Mouse (Mus musculus) skeletal muscle tissue, adult 2 months (tissue): ENCODE data around the gene Eif2d.

ENCODE experiments used
- DNase-seq: peaks from one replicate; pipeline ENCODE4 v3.0.0-alpha.2; 2012; ENCODE audit warnings: low read depth, low spot score

Gene Eif2d

DNA sequence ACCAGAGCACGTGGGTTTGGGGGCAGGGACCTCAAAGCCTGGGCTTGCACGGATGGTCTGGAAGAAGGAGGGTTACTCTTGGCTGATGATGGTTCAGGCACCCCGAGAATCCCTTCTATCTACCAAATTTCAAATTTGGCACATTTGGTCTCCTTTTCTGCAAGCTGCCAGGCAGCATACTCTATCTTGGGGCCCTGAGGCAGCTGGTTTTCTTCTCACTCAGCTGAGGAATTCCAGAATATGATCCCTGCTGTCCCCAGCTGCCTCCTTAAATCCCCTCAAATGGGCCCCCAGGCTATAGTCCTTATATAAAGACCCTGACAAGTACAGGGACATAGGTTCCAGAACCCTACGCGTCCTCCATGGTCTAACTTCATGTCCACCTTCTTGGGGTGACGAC, 60.4 kb downstream of the Eif2d start:
- DNase-seq: no peak

DNA sequence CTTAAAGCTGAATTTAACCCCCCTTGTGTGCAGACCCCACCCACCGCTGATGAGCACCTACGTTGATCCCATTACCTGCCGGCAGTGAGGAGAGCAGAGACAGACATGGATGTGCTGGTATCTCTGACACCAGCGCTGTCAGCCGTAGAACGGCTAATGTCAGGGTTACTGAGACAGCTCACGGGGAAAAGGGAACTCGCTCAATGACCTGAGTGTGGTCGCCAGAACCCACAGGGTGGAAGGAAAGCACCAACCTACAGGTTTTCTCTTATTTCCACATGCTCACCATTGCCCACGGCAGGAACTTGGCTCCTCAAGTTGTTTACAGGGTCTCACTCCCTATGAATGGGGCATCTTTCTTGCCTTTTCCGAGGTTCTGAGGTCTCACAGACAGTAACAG, 66.0 kb downstream of the Eif2d start:
- no peak for DNase-seq

DNA sequence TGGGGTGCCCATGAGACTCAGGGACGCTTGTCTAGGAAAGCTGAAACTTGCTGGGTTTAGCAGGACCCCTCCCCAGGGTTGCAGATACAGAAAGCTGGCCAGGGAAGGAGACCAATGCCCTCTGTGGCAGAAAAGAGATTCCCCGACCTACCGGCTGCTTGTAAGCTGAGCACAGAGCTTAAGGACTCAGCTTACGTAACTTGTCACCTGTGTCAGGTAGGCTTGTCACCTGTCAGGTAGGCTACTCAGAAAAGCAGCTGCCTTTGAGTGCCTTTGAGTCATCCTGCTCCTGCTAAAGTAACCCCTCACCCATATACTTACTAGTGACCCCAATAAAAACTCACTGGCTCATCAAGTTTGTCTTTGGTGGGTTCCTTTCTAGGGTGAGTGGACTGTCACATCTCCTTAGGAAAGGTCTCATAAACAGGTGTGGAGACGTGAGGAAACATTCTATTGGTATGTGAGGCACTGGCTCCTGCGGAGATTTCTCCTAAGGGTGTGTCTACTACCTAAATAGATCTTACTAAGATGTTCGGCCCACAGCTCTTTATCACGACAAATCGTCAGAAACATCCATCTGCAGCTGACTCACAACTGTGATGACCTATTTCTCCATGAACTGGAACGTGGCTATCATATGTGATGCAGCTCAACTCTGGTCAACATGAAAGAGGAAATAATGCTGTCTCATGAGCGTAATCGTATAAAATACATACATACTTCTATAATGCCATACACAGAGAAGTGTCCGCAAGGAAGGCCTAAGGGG, 69.0 kb downstream of the Eif2d start:
- DNase-seq: no peak

DNA sequence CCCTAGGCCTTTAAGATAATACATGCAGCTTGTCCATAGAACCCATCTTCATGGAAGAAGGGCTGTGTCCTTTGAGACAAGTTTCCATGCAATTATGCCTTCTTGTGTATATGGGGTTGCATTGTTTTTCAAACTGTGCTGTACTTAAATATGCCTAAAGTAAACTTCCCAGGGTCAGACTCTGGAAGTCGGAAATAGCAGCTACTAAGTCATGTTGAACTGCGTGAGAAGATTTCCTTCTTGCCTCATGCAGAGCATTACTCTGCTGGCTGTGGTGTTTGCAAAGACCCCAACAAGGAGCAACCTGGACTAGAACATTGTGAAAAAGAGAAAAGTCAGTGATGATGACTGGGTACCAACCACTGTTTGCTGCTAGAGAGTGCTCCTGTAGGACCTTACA, 70.4 kb downstream of the Eif2d start:
- DNase-seq: no peak

DNA sequence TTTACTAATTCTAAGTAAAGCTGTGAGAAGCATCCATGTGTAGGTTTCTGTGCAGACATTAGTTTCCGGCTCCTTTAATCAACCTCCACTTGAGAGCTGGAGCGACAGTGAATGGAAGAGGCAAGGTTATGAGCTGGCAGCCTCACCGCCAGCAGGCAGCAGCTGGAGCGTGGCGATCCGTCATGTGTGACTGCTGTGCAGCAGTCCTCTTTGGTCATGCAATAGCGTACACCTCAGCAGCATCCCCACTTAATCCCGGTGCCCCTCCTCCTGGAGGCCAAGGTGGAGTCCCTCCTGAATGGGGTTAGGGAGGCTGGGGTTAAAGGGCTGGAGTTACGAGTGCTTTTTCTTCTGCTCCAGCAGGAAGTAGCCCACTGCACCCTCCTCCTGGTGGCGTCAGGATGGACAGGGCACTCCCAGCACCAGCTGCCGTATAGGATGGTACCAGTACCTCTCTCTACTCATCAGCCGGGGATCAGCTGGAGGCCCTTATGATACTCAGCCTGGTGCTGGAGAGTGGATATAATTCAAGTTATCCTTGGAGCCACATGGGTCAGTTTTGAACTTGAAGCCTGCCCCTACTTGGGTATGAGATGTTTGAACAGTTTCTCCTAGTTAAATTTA, 72.0 kb downstream of the Eif2d start:
- DNase-seq: no peak

DNA sequence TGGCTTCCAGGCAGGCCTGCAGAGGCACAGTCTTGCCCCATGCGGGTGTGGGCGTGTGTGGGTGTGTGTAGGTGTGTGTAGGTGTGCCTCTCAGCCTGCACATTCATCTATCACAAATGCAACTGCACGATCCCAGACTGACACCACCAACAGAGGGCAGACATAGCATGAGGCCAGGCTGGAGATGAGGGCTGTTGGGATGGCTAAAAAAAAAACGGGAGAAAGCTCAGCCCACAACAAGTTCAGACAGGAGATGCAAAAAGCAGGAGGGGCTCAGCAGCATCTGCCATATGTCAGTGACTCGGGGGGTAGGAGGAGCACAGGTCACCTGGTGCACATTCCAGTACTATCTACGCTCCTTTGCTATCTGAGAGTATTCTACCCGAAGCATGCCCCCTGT, 75.2 kb downstream of the Eif2d start:
- no peak for DNase-seq

DNA sequence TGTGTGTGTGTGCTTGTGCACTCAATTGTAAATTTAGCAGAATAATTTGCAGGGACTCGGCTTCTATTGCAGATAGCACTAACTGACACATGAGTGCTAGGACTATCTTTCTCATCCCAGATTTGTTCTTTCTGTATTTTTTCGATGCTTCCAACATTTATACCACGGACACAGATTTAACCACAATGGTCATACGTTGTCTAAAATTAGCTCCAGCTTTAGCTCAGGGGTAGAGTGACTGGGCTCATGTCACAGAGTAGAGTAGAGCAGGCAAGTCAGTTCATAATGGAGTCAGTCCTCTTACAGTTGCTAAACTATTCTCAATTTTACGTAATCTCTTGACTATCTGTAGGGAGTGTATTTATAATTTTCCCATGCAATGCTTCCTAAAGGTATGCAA, 75.7 kb downstream of the Eif2d start:
- no peak for DNase-seq

DNA sequence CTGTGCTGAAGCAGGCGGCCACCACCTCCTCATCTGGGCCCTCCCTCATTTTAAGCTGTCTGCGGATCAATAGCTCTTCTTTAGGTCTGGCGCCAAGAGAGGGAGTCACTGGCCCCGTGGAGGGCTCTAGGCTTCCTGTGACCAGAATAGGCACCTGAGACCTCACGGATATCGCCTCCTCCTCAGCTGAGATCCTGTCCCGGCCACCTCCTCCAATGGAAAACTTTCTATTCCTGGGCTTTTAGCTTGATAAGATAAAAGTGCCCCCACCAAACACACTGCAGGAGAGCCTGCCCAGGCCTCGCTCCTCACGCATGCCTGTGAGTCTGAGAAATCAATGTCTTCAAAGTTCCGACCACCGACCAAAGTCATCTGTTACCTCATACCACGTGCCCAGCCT, 80.5 kb downstream of the Eif2d start:
- no peak for DNase-seq

DNA sequence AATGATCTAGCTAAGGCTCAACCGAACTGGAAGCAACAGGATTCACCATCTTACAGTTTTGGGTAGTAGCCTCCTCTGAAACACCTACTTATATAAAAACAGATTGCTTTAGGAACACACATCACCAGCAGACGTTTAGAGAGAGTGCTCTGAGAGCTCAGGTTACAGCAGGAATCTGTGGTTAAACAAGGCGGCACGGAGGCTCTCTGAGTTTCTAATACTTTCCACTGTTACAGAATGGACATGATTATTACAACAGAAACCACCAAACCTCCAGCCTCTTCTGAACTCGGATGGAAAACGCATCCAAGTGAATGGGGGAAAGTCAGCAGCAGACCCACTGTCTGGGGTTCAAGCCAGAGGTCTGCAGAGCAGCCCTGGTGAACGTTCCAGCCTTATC, 83.1 kb downstream of the Eif2d start:
- DNase-seq: no peak
